Mouse (Mus musculus) embryonic facial prominence, embryonic 15.5 days (tissue): Measurements from ENCODE around the gene Dtx3l. TPM values are rescaled to one million over a fixed set of nuclear protein-coding genes. Genes with fewer than 3 reads are reported as not detected.

Experiments used
- ATAC-seq: fragments of 200-750 bp; cut with Nextera tagmentation; 2 replicates; pipeline ENCODE4 v1.8.0; 2017; ENCODE audit warnings: low read depth, moderate TSS enrichment; ENCODE audit not compliant: insufficient number of reproducible peaks, low FRiP score, low TSS enrichment
- H3K27ac ChIP-seq: fragments of 300-500 bp; sonication (generic); replicated peaks from 2 replicates; pipeline ENCODE4 v1.5.1; 2015; ENCODE audit warnings: mild to moderate bottlenecking, inconsistent platforms
- H3K27me3 ChIP-seq: fragments of 300-500 bp; sonication (generic); 2 replicates; pipeline ENCODE4 v1.6.1; 2015; ENCODE audit warnings: inconsistent platforms
- H3K36me3 ChIP-seq: fragments of 300-500 bp; sonication (generic); 2 replicates; pipeline ENCODE4 v1.6.1; 2015; ENCODE audit warnings: mild to moderate bottlenecking, inconsistent platforms
- H3K4me1 ChIP-seq: fragments of 300-500 bp; sonication (generic); 2 replicates; pipeline ENCODE4 v1.6.1; 2015; ENCODE audit warnings: inconsistent platforms
- H3K4me2 ChIP-seq: fragments of 300-500 bp; sonication (generic); replicated peaks from 2 replicates; pipeline ENCODE4 v1.6.1; 2015; ENCODE audit warnings: mild to moderate bottlenecking, inconsistent platforms
- H3K4me3 ChIP-seq: fragments of 300-500 bp; sonication (generic); replicated peaks from 2 replicates; pipeline ENCODE4 v1.5.1; 2015; ENCODE audit warnings: mild to moderate bottlenecking, inconsistent platforms
- H3K9ac ChIP-seq: fragments of 300-500 bp; sonication (generic); 2 replicates; pipeline ENCODE4 v1.6.1; 2015; ENCODE audit warnings: inconsistent platforms
- H3K9me3 ChIP-seq: fragments of 300-500 bp; sonication (generic); replicated peaks from 2 replicates; pipeline ENCODE4 v1.6.1; 2016; ENCODE audit warnings: inconsistent platforms
- WGBS: fragments of 180-500 bp; shearing (Covaris S2); methylation state at CpG from one replicate; pipeline ENCODE4 v1.1.7; 2015; 5-methylcytosine and 5-hydroxymethylcytosine counted together
- polyA plus RNA-seq: library from polyadenylated mRNA; unstranded; fragments of >200 nt; fragmentation: Nextera tagmentation; extraction: Ambion mirVana; gene quantifications from 2 replicates; pipeline ENCODE4 v1.2.1, GENCODE M21; 2015

Dtx3l gene
- polyA plus RNA-seq, 1 experiment from 2014 or later: 3.8 TPM

DNA sequence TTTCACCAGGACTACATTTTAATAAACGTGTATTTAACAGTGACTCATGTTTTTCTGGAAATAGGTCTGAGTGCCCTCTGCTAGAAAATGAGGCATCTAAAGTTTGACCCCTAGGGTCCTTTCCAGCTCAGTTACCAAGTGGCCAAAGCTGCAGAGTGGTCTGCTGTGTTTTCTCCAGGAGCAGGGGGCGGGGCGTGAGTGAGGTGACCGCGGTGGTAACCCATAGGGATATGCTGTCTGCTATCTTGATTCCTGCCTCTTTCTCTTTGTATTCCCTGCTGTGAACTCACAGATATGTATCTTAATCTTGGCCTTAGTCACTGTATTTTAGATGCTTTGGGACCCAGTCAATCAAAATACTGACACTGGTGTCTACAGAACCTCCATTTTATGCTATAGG is 14.6 kb downstream of the Dtx3l start:
- Histone ChIP-seq H3K9me3 (no peaks in the 10 kb centered on the region), H3K9ac (no peak overlapping the region), H3K36me3 (no peaks in the 10 kb centered on the region), H3K4me2 (no peak overlapping the region), H3K4me3 (no peak overlapping the region), H3K27me3 (no peaks in the 10 kb centered on the region), H3K27ac (no peak overlapping the region), H3K4me1 (no peaks in the 10 kb centered on the region)
- 94% methylated on average over 5 of the region's 5 CpGs for WGBS
- no peak for ATAC-seq

DNA sequence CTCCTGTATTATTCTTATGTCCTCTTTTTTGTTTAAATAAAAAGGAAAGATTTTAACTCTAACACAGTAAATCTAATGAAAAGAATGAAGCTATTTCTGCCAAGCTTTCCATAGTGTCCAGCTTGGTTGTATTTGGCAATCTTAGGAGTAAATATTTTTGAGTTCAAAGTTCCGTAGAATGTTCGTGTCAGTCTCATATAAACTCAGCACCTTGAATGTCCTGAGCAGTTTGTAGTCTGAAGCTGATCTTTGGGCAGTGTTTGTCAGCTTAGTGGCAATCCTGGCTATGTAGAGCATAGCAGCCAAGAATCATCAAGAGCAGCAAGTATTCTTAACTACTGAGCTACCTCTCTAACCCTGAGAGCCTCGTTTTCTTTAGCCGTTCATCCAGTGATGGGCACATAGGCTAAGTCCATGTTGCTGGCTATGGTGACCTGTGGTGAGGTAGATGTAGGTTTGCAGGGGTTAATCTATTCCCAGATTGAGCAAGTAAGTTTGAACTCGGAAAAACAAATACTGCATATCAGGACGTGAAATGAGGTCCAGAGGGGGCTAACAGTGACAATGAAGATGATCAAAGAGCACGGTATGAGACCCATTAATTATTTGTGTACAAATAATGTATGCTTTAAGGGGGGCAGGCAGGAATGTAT is 15.3 kb downstream of the Dtx3l start:
- no peaks in the 10 kb centered on the region for H3K27me3 ChIP-seq
- no peak overlapping the region for H3K4me2 ChIP-seq
- H3K9me3 ChIP-seq: no peaks in the 10 kb centered on the region
- WGBS: 81% methylated on average over 7 of the region's 7 CpGs
- no peaks in the 10 kb centered on the region for H3K4me1 ChIP-seq
- no peaks in the 10 kb centered on the region for H3K36me3 ChIP-seq
- H3K4me3 ChIP-seq: no peak overlapping the region
- no peak overlapping the region for H3K9ac ChIP-seq
- ATAC-seq: no peak
- H3K27ac ChIP-seq: no peak overlapping the region

DNA sequence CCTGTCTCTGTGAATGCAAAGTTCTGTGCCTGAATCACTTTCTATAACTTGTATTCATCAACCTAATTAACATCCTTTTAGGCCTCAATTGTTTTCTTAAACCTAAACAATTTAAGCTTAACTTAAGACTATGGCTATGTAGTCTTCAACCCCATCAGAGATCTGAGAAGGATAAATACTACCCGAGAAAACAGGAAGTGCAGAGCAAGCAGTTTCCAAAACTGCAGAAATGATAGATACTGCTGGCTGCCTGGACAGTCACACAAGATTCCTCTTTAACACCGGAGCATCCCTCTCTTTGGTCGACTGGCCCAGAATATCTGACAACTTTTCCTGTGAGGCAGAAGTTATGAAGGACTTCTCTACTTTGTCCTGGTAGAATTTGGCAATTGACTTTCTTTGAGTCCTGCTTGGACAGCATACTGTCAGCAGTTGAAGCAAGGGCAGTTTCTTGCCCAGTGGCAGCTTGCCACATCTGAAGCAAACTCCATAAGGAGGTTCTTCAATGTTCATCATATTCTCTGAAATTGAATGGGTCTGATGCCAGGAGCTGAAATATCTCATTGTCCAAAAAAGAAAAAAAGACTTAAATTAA is 16.6 kb downstream of the Dtx3l start:
- WGBS: 76% methylated on average over 3 of the region's 3 CpGs
- H3K4me1 ChIP-seq: no peaks in the 10 kb centered on the region
- H3K27ac ChIP-seq: no peak overlapping the region
- H3K4me2 ChIP-seq: no peak overlapping the region
- no peaks in the 10 kb centered on the region for H3K9me3 ChIP-seq
- H3K9ac ChIP-seq: no peak overlapping the region
- no peaks in the 10 kb centered on the region for H3K36me3 ChIP-seq
- no peak overlapping the region for H3K4me3 ChIP-seq
- no peak for ATAC-seq
- H3K27me3 ChIP-seq: no peaks in the 10 kb centered on the region

DNA sequence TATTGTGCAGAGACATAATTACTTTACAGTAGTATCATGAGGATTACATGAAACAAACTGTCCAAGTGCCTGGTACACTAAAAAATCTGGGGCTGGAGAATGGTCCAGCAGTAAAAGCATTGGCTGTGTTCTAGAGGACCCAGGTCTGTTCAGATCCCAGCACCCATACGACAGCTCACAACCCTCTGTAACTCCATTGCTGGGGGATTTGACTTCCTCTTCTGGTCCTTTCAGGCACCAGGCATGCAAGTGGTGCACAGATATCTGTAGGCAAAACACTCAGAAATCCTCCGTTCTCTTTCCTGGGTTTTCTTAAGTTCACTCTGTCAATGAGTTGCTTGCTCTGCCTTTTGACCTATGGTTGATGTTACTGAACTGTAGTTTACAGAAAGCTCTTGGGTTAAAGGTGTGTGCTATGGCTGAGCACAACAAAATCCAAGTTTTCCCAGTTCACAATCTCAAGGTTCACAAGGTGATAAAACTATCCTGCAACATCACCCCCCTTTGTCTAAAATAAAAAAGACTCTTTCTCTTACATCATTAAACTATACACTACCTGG is 17.2 kb downstream of the Dtx3l start:
- Histone ChIP-seq H3K9me3 (no peaks in the 10 kb centered on the region), H3K4me2 (no peak overlapping the region), H3K4me3 (no peak overlapping the region), H3K9ac (no peak overlapping the region), H3K36me3 (no peaks in the 10 kb centered on the region), H3K27ac (no peak overlapping the region), H3K27me3 (no peaks in the 10 kb centered on the region), H3K4me1 (no peaks in the 10 kb centered on the region)
- WGBS: 84% methylated on average over 2 of the region's 2 CpGs
- no peak for ATAC-seq

DNA sequence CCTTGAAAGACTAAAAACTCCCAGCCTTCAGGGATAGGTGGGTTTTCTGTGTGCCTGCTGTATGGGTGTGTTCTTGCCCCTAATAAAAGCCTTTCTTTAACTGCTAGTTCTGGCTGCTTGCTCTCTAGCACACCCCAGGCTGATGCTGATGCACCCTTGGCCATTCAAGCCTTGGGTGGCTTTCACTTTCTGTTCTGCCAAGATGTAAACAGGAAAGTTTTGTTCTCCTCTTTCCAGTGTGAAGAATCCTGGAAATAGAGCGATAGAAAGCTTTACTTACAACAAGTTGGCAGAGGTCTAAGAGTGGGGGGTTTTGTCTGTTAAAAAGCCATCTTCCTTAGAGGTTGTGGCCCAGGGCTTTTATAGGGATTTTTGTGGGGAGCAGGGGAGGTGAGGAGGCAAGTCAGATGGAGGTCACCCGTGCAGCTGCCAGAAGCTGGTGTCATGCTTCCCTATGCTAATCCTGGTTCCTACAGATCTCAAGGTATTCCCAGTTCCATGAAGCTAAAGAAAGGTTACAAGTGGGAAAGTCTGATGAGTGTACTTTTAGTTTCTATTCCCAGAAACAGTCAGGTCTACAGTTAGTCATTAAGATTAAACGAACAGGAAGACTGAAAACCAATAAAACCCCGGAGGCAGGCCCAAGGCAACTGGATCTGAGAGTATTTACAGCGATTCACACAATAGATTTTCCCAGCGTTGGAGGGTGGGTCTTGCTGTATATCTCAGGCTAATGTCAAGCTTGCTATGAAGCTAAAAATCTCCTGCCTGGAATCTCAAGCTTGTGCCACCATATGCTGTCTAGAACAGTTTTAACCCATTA is 20.0 kb downstream of the Dtx3l start:
- H3K36me3 ChIP-seq: no peaks in the 10 kb centered on the region
- no peaks in the 10 kb centered on the region for H3K4me1 ChIP-seq
- no peak for ATAC-seq
- H3K27ac ChIP-seq: no peak overlapping the region
- H3K4me2 ChIP-seq: no peak overlapping the region
- H3K9me3 ChIP-seq: no peaks in the 10 kb centered on the region
- no peaks in the 10 kb centered on the region for H3K27me3 ChIP-seq
- no peak overlapping the region for H3K4me3 ChIP-seq
- no peak overlapping the region for H3K9ac ChIP-seq
- WGBS: 79% methylated on average over 6 of the region's 6 CpGs

DNA sequence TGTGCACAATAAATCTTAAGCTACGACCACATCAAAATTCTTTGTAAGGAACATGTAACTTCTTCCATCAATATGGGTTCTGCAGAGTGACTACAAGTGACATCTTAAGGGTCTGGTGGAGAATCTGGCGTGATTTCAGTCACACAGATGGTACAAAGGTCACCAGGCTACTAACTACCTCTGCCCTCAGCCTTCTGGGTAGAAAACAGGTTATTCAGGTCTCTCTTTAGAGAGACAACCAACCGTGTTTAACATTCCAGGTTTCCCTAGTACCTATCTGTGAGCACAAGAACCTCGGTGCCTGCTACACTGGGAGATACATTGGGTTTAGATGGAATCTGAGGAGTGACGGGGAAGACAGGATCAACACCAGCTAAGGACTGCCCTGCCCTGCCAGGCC is 24.6 kb downstream of the Dtx3l start:
- WGBS: 57% methylated on average over 5 of the region's 5 CpGs
- Histone ChIP-seq H3K4me3 (no peak overlapping the region), H3K9me3 (no peaks in the 10 kb centered on the region), H3K9ac (no peak overlapping the region), H3K27me3 (no peaks in the 10 kb centered on the region), H3K4me1 (no peaks in the 10 kb centered on the region), H3K27ac (no peak overlapping the region), H3K4me2 (no peak overlapping the region), H3K36me3 (no peaks in the 10 kb centered on the region)
- no peak for ATAC-seq

DNA sequence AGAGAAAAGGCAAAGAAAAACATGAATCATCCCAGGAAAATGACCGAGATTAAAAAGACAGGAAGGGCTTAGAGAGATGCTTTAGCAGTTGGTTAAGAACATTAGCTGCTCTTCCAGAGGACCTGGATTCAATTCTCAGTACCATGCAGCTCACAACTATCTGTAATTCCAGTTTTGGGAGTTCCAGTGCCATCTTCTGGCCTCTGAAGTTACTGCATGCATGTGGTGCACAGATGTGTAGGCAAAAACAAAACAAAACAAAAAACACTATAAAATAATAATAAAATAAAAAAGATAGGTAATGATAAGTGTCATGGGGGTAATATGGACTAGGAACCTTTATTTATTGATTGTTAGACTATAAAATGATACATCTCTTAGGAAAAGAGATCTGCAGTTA is 25.4 kb downstream of the Dtx3l start:
- Histone ChIP-seq H3K4me1 (no peaks in the 10 kb centered on the region), H3K36me3 (no peaks in the 10 kb centered on the region), H3K9me3 (no peaks in the 10 kb centered on the region), H3K4me2 (no peak overlapping the region), H3K27ac (no peak overlapping the region), H3K4me3 (no peak overlapping the region), H3K27me3 (no peaks in the 10 kb centered on the region), H3K9ac (no peak overlapping the region)
- ATAC-seq: no peak
- 74% methylated on average over 1 of the region's 1 CpGs for WGBS

DNA sequence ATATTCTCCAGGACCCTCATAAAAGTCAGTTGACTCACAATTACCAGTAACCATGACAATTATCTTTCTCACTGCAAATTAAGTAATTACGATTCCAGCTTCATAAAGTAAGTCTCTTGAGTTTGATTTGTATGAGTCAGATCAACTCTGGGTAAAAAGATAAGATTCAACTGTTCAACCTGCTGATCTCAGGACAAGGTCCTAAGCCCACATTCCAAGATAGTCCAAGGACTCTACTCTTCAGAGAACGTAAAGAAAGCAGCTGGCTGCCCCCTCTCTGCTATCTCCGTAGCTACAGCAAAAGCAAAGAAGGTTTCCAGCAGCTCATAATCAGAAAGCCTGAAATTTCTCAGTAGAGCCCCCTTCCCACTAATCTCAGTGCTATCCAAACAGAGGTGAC is 27.5 kb downstream of the Dtx3l start:
- Histone ChIP-seq H3K27me3 (no peaks in the 10 kb centered on the region), H3K36me3 (no peaks in the 10 kb centered on the region), H3K27ac (no peak overlapping the region), H3K9ac (no peak overlapping the region), H3K4me3 (no peak overlapping the region), H3K4me1 (no peaks in the 10 kb centered on the region), H3K9me3 (no peaks in the 10 kb centered on the region), H3K4me2 (no peak overlapping the region)
- WGBS: 81% methylated on average over 3 of the region's 3 CpGs
- ATAC-seq: no peak

DNA sequence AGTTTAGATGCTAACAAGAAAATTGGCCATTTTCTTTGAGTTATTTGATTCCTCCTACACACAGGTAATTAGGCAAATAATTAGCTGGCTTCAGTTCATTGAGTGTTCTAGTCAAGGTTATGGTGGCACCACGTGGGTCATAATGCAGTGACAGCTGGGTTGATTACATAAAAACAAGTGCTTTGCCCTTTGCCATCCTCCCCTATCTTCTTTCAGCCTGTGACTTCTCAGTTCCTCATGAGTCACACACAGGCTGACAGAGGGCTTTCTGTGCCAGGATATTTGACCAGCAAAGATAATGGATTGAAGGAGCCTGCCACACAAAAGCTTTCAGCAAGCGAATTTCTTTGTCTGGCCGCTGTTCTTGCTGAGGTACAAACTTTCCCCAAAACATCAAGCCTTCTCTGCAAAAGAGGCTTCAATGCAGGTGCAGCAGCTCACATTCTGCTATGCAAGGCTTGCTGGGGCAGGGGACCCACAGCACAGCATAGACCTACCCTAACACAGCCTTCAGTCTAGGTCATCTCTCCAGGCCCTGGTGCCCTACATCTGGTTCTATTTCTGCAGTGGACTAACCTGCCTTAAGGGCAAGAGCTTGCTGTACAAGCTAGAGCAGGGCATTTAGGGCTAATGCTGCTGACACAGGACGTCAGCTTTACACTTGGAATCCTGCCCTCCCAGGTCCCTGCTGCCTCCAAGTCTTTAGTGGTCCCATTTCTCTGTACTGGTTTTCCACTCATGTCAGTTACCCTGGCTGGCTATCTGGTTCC is 31.3 kb downstream of the Dtx3l start:
- Histone ChIP-seq H3K9me3 (no peaks in the 10 kb centered on the region), H3K27me3 (no peaks in the 10 kb centered on the region), H3K4me3 (no peak overlapping the region), H3K27ac (no peak overlapping the region), H3K36me3 (no peaks in the 10 kb centered on the region), H3K4me2 (no peak overlapping the region), H3K4me1 (no peaks in the 10 kb centered on the region), H3K9ac (no peak overlapping the region)
- ATAC-seq: no peak
- WGBS: 41% methylated on average over 4 of the region's 4 CpGs

DNA sequence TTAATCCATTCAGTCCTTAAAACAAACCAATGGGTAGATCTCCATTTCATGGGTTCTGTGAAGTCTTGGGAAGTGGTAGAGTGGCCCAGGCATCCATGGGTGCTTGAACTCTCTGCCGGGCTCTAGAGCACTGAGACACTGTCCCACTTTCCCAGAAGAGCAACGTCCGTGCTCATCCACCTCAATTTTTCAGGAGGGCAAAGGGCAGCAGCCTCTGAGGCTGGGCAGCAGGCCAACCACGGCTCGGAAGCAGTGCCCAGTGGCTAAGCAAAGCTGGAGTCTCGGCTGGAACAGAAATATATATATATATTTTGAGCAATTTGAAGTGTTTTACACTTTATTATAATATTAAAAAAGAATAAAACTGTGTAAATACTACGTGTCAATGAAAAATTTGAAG is 32.1 kb downstream of the Dtx3l start:
- Histone ChIP-seq H3K27ac (no peak overlapping the region), H3K9ac (no peak overlapping the region), H3K27me3 (no peaks in the 10 kb centered on the region), H3K36me3 (no peaks in the 10 kb centered on the region), H3K9me3 (no peaks in the 10 kb centered on the region), H3K4me3 (no peak overlapping the region), H3K4me1 (no peaks in the 10 kb centered on the region), H3K4me2 (no peak overlapping the region)
- ATAC-seq: no peak
- 67% methylated on average over 7 of the region's 7 CpGs for WGBS
